Mouse (Mus musculus) kidney, postnatal 25 days (tissue): ENCODE data around the gene Nckap5.

Source experiments
- DNase-seq, 2 experiments: peaks; one replicate each; pipeline ENCODE4 v3.0.0; 2021; ENCODE audit warnings: mixed read lengths in 2 of 2

The Nckap5 gene

DNA sequence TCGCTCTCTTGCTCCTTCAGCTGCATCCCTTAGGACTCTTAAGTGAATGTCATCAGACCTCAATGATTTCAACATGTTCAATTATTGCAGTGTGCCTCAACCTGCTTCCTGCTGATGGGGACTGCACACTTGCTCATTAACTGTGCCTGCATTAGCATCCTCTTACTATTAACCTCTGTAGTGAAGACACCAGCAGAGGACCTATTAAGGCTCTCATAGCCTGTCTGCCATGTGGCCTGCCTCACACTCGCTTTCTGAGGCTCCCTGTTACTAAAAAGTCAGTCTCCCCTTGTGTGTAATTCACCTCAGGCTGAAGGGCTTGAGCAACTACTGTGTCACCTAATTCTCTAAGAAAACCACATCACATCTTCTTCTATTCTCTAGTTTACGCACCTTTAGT lies 470.5 kb downstream of the Nckap5 start:
- no peak for DNase-seq

DNA sequence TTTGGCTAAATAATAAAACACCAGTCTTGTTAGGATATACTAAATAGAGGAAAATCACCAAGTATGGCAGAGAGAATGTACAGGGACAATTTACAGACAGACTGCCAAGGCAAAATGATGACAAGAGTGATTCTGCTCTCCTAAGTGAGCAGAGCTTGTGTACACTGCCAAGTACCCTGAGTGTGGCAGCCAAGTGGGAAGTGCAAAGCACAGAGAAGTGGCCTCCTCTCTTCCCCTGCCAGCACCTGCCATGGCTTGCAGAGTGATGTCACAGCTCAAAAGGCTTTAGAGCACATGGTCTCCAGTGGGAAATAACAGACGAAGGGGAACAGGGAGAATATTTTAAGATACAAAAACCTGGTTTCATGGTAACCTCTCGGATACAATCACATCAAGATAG lies 488.8 kb downstream of the Nckap5 start:
- no peak for DNase-seq

DNA sequence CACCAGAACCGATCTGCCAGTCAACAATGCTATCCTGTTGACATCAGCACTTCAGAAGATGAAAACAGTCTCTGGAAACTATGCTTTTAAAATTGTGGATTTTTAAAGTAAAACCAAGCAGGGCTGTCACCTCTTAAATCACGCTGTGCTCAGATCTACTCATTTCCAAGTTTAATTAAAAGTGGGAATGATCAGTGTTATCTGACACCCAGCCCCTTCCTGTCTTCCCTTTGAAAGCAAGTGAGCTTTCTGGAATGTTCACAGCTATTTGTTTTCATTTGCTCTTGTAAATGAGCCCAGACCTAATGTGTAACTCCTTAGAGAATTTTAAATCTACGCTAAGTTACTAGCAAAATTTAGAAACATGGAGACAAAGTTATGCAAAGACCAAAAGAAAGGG lies 491.3 kb downstream of the Nckap5 start:
- DNase-seq, result no peak

DNA sequence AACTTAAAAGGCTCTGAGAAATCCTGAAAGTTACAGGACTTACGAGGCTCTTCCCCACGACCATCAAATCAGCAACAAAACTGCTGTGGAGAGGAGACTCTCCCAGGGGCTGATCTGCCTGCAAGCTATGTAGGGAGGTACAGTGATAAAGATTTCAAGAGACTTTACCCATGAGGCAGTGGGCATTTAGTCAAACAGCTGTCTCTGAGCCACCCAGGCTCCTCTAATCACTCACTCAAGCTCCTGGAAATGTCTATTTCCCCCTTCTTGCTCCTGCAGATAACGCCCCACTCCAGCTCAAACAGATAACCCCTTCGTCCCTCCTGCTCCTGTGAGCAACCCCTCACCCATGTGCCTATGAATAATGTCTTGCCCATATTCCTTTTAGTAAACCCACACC lies 496.4 kb downstream of the Nckap5 start:
- no peak for DNase-seq

- DNase-seq, result no peak
These were observed 498.6 kb downstream of the Nckap5 start for GRCm38 (mm10) chr1:126332026-126332425.

DNA sequence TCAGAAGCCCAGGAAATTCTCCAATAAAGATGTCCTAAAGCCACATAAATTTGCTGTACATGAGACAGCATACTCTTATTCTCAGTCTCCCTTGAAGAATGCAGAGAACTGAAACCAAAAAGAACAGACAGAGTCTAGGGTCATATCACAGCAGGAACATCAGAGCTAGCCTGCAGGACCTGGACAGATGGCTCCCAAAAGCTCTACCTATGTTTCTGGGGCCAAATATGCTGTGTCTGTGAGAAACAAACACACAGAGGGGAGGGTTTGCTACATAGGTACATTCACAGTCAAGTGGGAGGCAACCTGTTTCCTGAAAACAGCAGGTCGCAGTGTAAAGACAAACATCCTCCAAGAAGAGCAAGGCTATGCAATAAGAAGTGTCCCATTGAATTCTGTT lies 509.9 kb downstream of the Nckap5 start:
- DNase-seq, result no peak

DNA sequence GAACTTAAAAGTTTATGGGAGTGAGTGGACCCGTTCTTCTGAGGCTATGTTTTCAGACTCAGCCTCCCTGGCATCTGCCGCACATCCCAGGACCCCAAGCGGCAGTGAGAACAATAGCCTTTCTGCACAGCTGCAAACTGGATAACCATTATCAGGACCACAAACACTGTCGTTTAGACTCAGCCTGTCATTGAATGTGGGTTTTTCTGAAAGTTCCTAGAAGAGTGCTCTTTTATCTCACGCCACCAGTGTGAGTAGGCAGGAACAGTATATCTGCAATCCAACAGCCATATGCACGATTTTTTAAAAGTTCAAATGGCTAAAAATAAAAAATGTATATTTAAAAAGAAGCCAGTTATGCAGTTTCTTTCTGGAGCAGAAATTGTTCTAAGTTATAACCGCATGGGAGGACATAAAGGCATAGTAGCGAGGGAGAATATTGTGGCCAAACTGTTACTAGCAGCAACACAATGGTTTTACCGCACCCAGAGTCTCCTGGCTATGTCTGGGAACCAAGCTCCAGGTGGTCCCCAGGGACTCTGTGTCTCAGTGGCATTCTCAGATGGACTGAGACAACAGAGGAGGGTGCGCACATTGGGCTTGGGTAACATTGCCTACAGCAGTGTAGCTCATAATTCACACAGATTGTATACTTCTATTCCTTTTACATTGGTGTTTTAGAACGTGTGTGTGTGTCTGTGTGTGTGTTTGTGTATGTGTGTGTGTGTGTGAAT lies 512.6 kb downstream of the Nckap5 start:
- no peak for DNase-seq

DNA sequence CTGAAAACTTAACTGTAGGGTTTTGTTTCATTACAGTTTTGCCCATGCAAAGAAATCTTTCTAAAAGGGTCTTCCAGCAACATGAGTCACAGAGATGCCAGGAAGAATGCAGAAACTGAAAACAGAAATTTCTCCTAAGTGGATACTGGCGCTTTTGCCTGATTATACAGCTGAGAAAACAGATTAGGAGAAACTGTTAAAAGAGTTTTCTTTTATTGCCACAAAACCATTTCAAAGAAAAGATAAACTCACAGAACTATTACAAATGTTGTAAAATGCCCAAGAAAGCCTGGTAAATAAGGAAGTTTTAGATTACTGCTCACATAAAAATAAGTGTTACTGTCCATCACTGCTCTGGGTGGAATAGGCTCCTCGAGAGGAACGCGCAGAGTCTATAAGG lies 513.3 kb downstream of the Nckap5 start:
- no peak for DNase-seq

DNA sequence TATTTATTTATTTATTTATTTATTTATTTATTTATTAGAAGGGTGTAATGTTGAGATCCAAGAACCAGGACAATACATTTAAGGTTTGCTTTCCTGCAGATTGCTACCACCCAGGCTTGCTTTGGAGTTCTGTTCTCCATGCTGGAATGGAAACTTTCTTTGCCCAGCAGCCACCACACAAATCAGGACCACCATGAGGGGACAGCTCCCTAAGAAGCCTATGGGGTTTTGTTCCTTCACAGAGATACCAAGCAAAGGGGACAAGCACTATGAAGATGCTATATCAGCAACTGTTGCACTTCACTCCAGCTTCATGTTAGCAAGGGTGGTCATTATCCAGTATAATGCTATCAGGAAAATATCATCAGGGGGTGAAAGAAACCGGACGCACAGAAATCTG lies 513.7 kb downstream of the Nckap5 start:
- DNase-seq, result no peak

- DNase-seq, result no peak
These were observed 529.5 kb downstream of the Nckap5 start for GRCm38 (mm10) chr1:126301129-126301528.

DNA sequence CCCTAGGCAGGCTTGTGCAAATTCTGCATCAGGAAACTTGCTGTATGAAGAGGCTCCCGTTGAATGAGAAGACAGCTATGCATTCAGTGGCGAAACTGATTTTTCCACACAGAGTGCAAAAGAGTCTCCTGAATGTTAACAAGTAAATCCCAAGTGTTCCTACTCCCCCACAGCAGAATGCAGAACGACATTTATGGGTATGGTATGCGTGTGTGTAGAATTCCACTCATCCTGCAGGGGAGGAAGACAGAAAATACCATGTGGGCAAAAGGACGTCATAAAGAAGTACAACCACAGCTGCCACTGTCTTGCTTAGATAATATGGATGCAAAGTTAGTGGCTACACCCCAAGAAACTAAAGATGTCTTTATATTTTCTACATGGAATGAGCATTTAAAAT lies 565.7 kb downstream of the Nckap5 start:
- no peak for DNase-seq

DNA sequence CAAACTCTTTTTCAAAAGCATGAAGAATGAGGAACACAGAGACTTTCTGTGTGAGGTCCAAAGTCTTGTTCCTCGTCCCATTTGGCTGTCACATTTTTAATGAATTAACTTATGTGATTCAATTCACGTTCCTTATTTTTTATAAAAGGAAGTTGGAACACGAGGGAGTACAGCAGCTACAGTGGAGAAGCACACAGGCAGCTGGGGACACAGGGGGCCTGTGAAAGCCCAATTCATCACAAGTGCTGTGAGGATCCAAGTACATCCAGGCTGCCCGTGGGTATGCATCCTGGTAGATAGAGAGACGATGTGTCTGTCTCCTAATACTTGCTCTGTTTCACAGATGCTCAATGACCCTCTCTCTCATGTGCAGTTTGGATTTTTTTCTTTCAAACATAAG lies 576.2 kb downstream of the Nckap5 start:
- no peak for DNase-seq

GRCm38 (mm10) chr1:126253934-126254333 lies 576.7 kb downstream of the Nckap5 start:
- no peak for DNase-seq

DNA sequence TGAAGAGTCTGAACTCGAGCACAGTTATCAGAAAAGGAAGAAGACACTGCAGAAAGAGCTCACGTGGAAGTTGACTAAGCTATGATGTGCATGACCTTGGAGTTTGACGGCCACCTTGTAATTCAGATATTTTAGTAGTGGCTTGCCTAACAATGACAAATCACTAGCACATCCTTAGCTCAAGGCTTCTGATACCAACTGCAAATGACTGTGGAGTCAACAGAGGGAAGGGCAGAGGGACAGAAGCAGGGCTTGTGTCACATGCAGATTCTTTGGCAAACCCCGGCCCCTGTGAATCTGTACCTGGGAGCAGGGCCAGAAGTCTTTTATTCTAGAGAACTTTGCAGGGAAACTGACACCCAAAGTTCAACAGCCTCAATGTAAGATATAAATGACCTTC lies 597.4 kb downstream of the Nckap5 start:
- no peak for DNase-seq

DNA sequence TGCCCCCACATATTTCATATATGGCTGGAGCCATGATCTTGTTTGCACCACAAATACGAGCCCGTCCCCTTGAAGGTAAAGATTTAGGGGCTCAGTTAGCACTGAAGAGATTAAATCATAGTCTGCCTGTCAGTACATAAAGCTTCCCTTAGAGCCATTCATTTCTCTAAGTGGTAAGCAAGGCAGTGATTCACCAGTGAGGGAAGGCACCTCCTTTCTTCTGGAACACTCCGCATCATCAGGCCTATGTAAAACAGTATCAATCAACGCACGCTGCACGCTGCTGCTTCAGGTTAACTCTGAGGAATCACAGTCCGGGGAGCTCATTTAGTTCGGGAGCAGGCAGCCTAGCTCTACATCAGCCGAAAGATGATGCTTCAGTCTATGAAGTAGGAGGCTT lies 599.4 kb downstream of the Nckap5 start:
- DNase-seq, result no peak

DNA sequence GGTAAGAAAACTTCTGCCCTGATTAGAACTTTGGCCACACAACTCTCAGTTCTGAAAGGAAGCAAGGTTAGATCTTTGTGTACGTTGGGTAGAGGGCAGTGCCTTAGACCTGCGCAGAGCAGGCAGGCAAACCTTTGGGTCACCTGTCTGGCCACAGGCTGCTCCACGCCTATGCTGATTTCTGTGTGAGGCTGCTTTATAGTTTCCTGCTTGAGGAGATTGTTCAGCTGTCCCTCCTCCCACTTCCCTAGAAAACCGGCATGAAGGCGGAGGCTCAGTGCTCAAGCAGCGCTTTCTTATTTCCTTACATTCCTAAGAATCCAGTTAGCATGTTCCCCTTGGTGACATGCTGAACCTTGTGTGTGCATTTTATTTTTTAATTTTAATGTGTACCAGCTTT lies 620.4 kb downstream of the Nckap5 start:
- DNase-seq, result no peak

GRCm38 (mm10) chr1:126209743-126210142 lies 620.9 kb downstream of the Nckap5 start:
- no peak for DNase-seq

GRCm38 (mm10) chr1:126209131-126209530 lies 621.5 kb downstream of the Nckap5 start:
- no peak for DNase-seq

DNA sequence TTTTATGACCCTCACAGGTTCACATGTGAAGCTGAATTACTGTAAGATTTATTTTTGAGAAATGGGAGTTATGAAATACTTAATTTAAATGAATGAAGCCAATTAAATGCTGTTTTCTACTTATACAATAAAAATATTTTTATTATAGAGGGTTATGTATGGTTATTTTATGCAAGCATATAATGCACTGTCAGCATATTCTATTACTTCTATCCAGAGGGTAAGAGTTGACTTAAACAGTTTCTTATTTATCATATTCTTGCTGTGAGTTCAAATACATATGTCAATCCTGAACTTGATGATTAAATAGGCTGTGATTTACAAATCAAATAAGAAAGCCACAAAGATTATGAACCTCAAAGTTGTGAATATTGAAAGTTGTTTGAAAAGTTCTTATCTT lies 633.7 kb downstream of the Nckap5 start:
- no peak for DNase-seq

DNA sequence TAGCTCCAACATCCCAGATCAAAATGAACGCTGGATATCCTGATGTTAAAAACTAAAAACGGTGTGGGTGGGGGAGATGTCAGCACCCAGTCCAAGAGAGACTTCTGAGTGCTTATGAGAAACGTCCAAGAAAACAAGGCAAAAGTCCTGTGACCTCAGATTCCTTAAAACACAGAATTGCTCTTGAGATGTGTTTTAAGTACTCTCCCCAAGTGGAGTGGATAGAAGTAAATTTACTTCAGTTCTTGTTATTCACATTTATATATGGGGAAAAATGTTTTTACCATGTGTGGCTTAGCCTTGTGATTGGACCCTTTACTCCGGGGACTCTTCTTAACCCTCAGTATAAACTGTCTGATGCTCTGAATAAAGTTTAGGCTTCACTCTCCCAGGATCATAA lies 640.2 kb downstream of the Nckap5 start:
- DNase-seq, result no peak

GRCm38 (mm10) chr1:126183751-126184150 lies 646.8 kb downstream of the Nckap5 start:
- DNase-seq, result no peak

DNA sequence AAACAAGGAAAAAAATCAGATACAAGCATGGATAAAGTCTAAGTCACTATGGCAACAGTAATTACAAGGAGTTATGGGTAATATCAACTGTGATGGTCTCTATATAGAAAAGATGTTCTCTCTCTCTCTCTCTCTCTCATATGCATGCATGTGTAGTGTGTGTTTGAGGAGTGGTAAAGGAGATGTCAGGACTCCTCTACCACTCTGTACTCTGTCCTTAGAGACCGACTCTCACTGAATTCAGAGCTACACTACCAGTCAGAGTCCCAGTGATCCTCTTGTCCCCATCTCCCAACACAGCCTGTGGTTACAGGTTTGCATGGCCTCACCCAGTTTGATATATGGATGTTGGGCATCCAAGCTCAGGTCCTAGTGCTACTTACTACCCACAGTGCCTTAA lies 662.0 kb downstream of the Nckap5 start:
- no peak for DNase-seq

GRCm38 (mm10) chr1:126168131-126168530 lies 662.5 kb downstream of the Nckap5 start:
- no peak for DNase-seq

- DNase-seq, result no peak
These were observed 663.1 kb downstream of the Nckap5 start for GRCm38 (mm10) chr1:126167546-126167945.

DNA sequence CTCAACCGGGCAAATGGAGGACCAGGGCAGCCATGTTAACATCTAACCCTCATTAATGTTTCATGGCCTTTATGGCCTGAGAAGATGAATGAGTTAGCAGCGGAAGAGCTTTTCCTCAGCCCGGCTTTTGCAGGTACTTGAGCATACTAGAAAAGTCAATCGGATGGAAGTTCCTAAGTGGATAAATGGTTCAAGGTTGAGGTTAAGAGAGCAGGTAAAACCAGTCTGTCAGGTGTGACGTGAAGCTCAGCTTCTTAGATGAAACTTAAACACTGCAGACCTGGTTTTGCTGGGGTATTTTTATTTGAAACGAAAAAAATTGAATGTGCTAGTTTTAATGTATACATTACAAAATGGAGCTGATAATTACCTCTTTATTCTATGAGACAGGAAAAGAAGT lies 671.3 kb downstream of the Nckap5 start:
- no peak for DNase-seq
